Mouse (Mus musculus): ENCODE data around the gene Tpm3.

DNA sequence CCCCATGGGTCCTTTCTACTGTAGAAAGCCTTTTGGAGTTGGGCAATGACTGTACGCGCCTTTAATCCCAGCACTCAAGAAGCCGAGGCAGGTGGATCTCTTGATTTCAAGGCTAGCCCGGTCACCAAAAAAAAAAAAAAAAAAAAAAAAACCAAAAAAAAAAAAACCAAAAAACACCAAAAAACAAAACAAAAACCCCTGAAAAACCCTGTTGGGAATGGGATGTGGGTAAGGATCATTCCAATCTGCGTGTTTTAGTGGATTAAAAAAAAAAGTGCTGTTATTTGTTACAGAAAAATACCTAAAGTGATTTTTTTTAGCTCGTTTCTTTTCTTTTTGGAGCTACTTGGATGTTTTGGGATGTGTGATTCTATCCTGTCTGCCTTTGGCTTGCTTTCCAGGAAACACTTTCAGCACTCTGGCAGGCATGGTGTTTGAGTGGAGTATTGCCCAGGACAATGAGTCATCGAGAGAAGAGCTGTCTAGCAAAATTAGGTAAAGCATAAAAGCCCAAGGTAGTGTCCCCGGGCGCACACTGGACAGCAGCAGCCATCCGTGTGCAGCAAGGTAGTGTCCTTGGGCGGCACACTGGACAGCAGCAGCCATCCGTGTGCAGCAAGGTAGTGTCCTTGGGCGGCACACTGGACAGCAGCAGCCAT lies 45.8 kb downstream of the Tpm3 start:
- TF ChIP-seq CTCF (IDR thresholded peaks at IDR 0.05; ENCODE audit: control insufficient read depth, insufficient read depth, insufficient replicate concordance, low read depth, low read length), result no peak
- no peak for TF ChIP-seq POLR2A (IDR thresholded peaks at IDR 0.05; ENCODE audit: control insufficient read depth, low read depth, low read length)
